Comparison of ENCODE assay signal across 13 mouse cellular contexts in the genomic region with DNA sequence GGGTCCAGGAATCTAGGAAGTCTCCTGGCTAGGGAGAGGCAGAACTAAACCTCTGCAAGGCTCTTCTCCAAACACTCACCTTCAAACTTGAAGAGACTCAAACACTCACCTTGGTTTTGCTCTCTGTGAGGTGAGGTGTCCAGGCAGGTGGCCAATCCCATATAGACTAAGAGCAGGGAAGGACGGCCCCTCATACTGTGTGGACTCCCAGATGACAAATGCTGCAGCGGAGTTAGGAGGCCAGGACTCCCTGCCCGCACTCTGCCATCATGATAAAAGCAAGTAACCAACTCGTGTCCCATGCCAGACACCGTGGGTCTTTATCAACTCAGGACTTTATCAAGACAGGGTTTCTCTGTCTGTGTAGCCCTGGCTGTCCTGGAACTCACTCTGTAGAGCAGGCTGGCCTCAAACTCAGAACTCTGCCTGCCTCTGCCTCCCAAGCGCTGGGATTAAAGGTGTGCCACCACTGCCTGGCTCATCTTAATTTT. TPM values are rescaled to one million over a fixed set of nuclear protein-coding genes. Genes with fewer than 3 reads are reported as not detected.
DNase-seq lines count a peak whose midpoint lies in the region; ATAC-seq lines count a peak whose summit lies in the region.
"Had no signal": no experiment of that assay in that cellular context is flagged by ENCODE, and none has a peak within 500 bp of the region (broad histone marks: within the 10 kb centered on the region; RNA-seq: fewer than 3 reads in every experiment).

No protein-coding gene starts in this region.

- H3K27ac ChIP-seq in kidney, embryonic 15.5 days: peak overlapping the region; percentile 99; the same call in 1 of the 2 replicates
- peak overlapping the region; percentile 89 for H3K27ac ChIP-seq in embryonic facial prominence, embryonic 10.5 days (replicated peaks)
- no peak overlapping the region for H3K27ac ChIP-seq in intestine, embryonic 14.5 days (ENCODE audit: low read depth)
- 0 out of 2 replicates have a peak overlapping the region, but pooled peaks have one; percentile 30 for H3K27ac ChIP-seq in liver, embryonic 15.5 days (replicated peaks)
- H3K27ac ChIP-seq: hindbrain, postnatal 0 days had no signal

- H3K4me1 ChIP-seq in kidney, embryonic 15.5 days: peaks cover 34% of the 10 kb centered on the region
- peaks cover 42% of the 10 kb centered on the region for H3K4me1 ChIP-seq in embryonic facial prominence, embryonic 10.5 days
- peaks cover 25% of the 10 kb centered on the region for H3K4me1 ChIP-seq in intestine, embryonic 14.5 days (replicated peaks; ENCODE audit: control insufficient read depth, insufficient read depth, low read length)
- H3K4me1 ChIP-seq in liver, embryonic 15.5 days (replicated peaks): peaks cover 38% of the 10 kb centered on the region

- ATAC-seq in kidney, embryonic 15.5 days (replicated peaks; ENCODE audit: low FRiP score): no peak
- no peak for ATAC-seq in intestine, embryonic 14.5 days (replicated peaks; ENCODE audit: low FRiP score, low TSS enrichment, low read depth)
- no peak for ATAC-seq in liver, embryonic 15.5 days (ENCODE audit: insufficient read depth)
- ATAC-seq: forebrain, postnatal 0 days; hindbrain, postnatal 0 days; midbrain, embryonic 13.5 days had no signal

- H3K9me3 ChIP-seq in kidney, embryonic 15.5 days (replicated peaks): no peaks in the 10 kb centered on the region
- no peaks in the 10 kb centered on the region for H3K9me3 ChIP-seq in embryonic facial prominence, embryonic 10.5 days
- no peaks in the 10 kb centered on the region for H3K9me3 ChIP-seq in intestine, embryonic 14.5 days (ENCODE audit: control insufficient read depth, low read length)
- no peaks in the 10 kb centered on the region for H3K9me3 ChIP-seq in liver, embryonic 15.5 days (replicated peaks)
- H3K9me3 ChIP-seq: midbrain, embryonic 13.5 days had no signal

- peaks cover 10% of the 10 kb centered on the region; the same call in 1 of the 2 replicates for H3K36me3 ChIP-seq in kidney, embryonic 15.5 days
- H3K36me3 ChIP-seq in embryonic facial prominence, embryonic 10.5 days (replicated peaks): no peaks in the 10 kb centered on the region
- H3K36me3 ChIP-seq in intestine, embryonic 14.5 days (ENCODE audit: control insufficient read depth, insufficient read depth, low read length): no peaks in the 10 kb centered on the region
- H3K36me3 ChIP-seq in liver, embryonic 15.5 days (replicated peaks): 0 out of 2 replicates have a peak, but pooled peaks cover 2% of the 10 kb centered on the region
- H3K36me3 ChIP-seq: midbrain, embryonic 13.5 days had no signal

- WGBS in kidney, embryonic 15.5 days: 90% methylated on average over 6 of the region's 6 CpGs
- WGBS in embryonic facial prominence, embryonic 10.5 days: 91% methylated on average over 6 of the region's 6 CpGs
- 87% methylated on average over 6 of the region's 6 CpGs for WGBS in intestine, embryonic 14.5 days
- WGBS in liver, embryonic 15.5 days (ENCODE audit: insufficient replicate concordance): 52% methylated on average over 6 of the region's 6 CpGs

- H3K9ac ChIP-seq in kidney, embryonic 15.5 days: no peak overlapping the region
- H3K9ac ChIP-seq in intestine, embryonic 14.5 days (ENCODE audit: low read length): no peak overlapping the region
- no peak overlapping the region for H3K9ac ChIP-seq in liver, embryonic 15.5 days
- H3K9ac ChIP-seq: forebrain, postnatal 0 days had no signal

- 0 out of 2 replicates have a peak overlapping the region, but pooled peaks have one; percentile 14 for H3K4me3 ChIP-seq in kidney, embryonic 15.5 days (replicated peaks)
- H3K4me3 ChIP-seq in embryonic facial prominence, embryonic 10.5 days: peak overlapping the region; percentile 73; the same call in 1 of the 2 replicates
- no peak overlapping the region for H3K4me3 ChIP-seq in intestine, embryonic 14.5 days (ENCODE audit: low read depth, low read length)
- no peak overlapping the region for H3K4me3 ChIP-seq in liver, embryonic 15.5 days (replicated peaks)

- no peak for DNase-seq in kidney, adult 8-10 months
- DNase-seq in embryonic facial prominence, embryonic 10.5 days (ENCODE audit: low spot score): no peak
- DNase-seq in intestine, embryonic 14.5 days (ENCODE audit: low spot score): no peak
- no peak for DNase-seq in ovary, postnatal 36 days (ENCODE audit: low spot score)
- no peak for DNase-seq in adrenal gland, adult 8-10 months
- DNase-seq: forebrain, postnatal 0 days; heart, postnatal 14 days; lung, postnatal 14 days; thymus, postnatal 4 days had no signal

- no peaks in the 10 kb centered on the region for H3K27me3 ChIP-seq in kidney, embryonic 15.5 days
- no peaks in the 10 kb centered on the region for H3K27me3 ChIP-seq in embryonic facial prominence, embryonic 10.5 days (replicated peaks; ENCODE audit: low read depth, poor library complexity, severe bottlenecking)
- no peaks in the 10 kb centered on the region for H3K27me3 ChIP-seq in intestine, embryonic 14.5 days (replicated peaks; ENCODE audit: control insufficient read depth, insufficient read depth, low read length)
- H3K27me3 ChIP-seq in liver, embryonic 15.5 days: no peaks in the 10 kb centered on the region
- H3K27me3 ChIP-seq: midbrain, embryonic 13.5 days had no signal

- H3K4me2 ChIP-seq in kidney, embryonic 15.5 days: peak overlapping the region; percentile 75
- H3K4me2 ChIP-seq in intestine, embryonic 14.5 days (ENCODE audit: low read length): peak overlapping the region; percentile 48; the same call in 1 of the 2 replicates
- H3K4me2 ChIP-seq in liver, embryonic 15.5 days: peak overlapping the region; percentile 73; the same call in 1 of the 2 replicates

RNA-seq across cellular contexts. Expression of a gene that starts 1.6 kb away (rescaled TPM):
- polyA plus RNA-seq in kidney, embryonic 15.5 days (2015; fragmentation: Nextera tagmentation; extraction: Ambion mirVana): 71.5 and 79.5 TPM in 2 replicates
- 70.8 and 74.7 TPM in 2 replicates for polyA plus RNA-seq in embryonic facial prominence, embryonic 10.5 days (2016; fragmentation: Nextera tagmentation; extraction: Ambion mirVana)
- polyA plus RNA-seq in intestine, embryonic 14.5 days (2014; fragmentation: Nextera tagmentation; extraction: Ambion mirVana): 57.2 and 63.0 TPM in 2 replicates
- polyA plus RNA-seq in liver, embryonic 15.5 days (2015; fragmentation: Nextera tagmentation; extraction: Ambion mirVana): 25.9 and 27.4 TPM in 2 replicates
- total RNA-seq in adrenal gland, adult 8-10 months (2022): 10 to 100 TPM; 57.5 to 81.7 (median 66.6) TPM

RNA-seq across cellular contexts. Expression of a gene that starts 1.8 kb away (rescaled TPM):
- polyA plus RNA-seq in kidney, embryonic 15.5 days (2015; fragmentation: Nextera tagmentation; extraction: Ambion mirVana): 33.7 and 36.2 TPM in 2 replicates
- 23.3 and 24.4 TPM in 2 replicates for polyA plus RNA-seq in embryonic facial prominence, embryonic 10.5 days (2016; fragmentation: Nextera tagmentation; extraction: Ambion mirVana)
- 21.8 and 24.0 TPM in 2 replicates for polyA plus RNA-seq in intestine, embryonic 14.5 days (2014; fragmentation: Nextera tagmentation; extraction: Ambion mirVana)
- 8.5 and 9.0 TPM in 2 replicates for polyA plus RNA-seq in liver, embryonic 15.5 days (2015; fragmentation: Nextera tagmentation; extraction: Ambion mirVana)
- total RNA-seq in adrenal gland, adult 8-10 months (2022): 10 to 100 TPM; 16.4 to 20.5 (median 17.1) TPM

RNA-seq across cellular contexts. Expression of a gene that starts 8.0 kb away (rescaled TPM):
- polyA plus RNA-seq in kidney, embryonic 15.5 days (2015; fragmentation: Nextera tagmentation; extraction: Ambion mirVana): 10.3 and 11.3 TPM in 2 replicates
- 13.4 and 14.9 TPM in 2 replicates for polyA plus RNA-seq in embryonic facial prominence, embryonic 10.5 days (2016; fragmentation: Nextera tagmentation; extraction: Ambion mirVana)
- polyA plus RNA-seq in intestine, embryonic 14.5 days (2014; fragmentation: Nextera tagmentation; extraction: Ambion mirVana): 14.0 and 15.0 TPM in 2 replicates
- 2.1 and 2.3 TPM in 2 replicates for polyA plus RNA-seq in liver, embryonic 15.5 days (2015; fragmentation: Nextera tagmentation; extraction: Ambion mirVana)
- 10 to 100 TPM; 64.6 to 86.8 (median 70.0) TPM for total RNA-seq in adrenal gland, adult 8-10 months (2022)

RNA-seq across cellular contexts. Expression of a gene that starts 31.3 kb away (rescaled TPM):
- 322 and 362 TPM in 2 replicates for polyA plus RNA-seq in kidney, embryonic 15.5 days (2015; fragmentation: Nextera tagmentation; extraction: Ambion mirVana)
- 144 and 156 TPM in 2 replicates for polyA plus RNA-seq in embryonic facial prominence, embryonic 10.5 days (2016; fragmentation: Nextera tagmentation; extraction: Ambion mirVana)
- 313 and 323 TPM in 2 replicates for polyA plus RNA-seq in intestine, embryonic 14.5 days (2014; fragmentation: Nextera tagmentation; extraction: Ambion mirVana)
- 26.3 and 26.6 TPM in 2 replicates for polyA plus RNA-seq in liver, embryonic 15.5 days (2015; fragmentation: Nextera tagmentation; extraction: Ambion mirVana)
- total RNA-seq in adrenal gland, adult 8-10 months (2022): 10 to 100 TPM; 33.1 to 51.0 (median 37.1) TPM

RNA-seq across cellular contexts. Expression of a gene that starts 42.9 kb away (rescaled TPM):
- polyA plus RNA-seq in kidney, embryonic 15.5 days (2015; fragmentation: Nextera tagmentation; extraction: Ambion mirVana): 32.6 and 43.2 TPM in 2 replicates
- 18.8 and 20.3 TPM in 2 replicates for polyA plus RNA-seq in embryonic facial prominence, embryonic 10.5 days (2016; fragmentation: Nextera tagmentation; extraction: Ambion mirVana)
- 69.1 and 70.2 TPM in 2 replicates for polyA plus RNA-seq in intestine, embryonic 14.5 days (2014; fragmentation: Nextera tagmentation; extraction: Ambion mirVana)
- polyA plus RNA-seq in liver, embryonic 15.5 days (2015; fragmentation: Nextera tagmentation; extraction: Ambion mirVana): 20.8 and 23.6 TPM in 2 replicates
- 100 to 1,000 TPM in 3 of 4 experiments, 10 to 100 TPM in 1; 89.6 to 138 (median 129) TPM for total RNA-seq in adrenal gland, adult 8-10 months (2022)

Comparison
In these comparisons a context has a peak if more than half of its experiments do, and no peak if none do; other contexts are left out.
1. H3K4me3 ChIP-seq: peak in kidney, embryonic 15.5 days (single experiment) and embryonic facial prominence, embryonic 10.5 days (single experiment); none in intestine, embryonic 14.5 days (single experiment) and liver, embryonic 15.5 days (single experiment).
2. Peak in every context shown above with its lines, with median percentiles within 50 percentile points of each other: H3K4me2 ChIP-seq.